Mouse (Mus musculus) adrenal gland, adult 18-20 months (tissue): ENCODE results near the gene Gm1553. TPM values are rescaled to one million over a fixed set of nuclear protein-coding genes. Genes with fewer than 3 reads are reported as not detected.

Experiments used
- DNase-seq, 2 experiments: peaks; one replicate each; pipeline ENCODE4 v3.0.0; 2021 to 2022; ENCODE audit warnings: low spot score in 2 of 2
- long read RNA-seq, 2 experiments: library from polyadenylated mRNA; stranded (forward); transcript quantifications; one replicate each; pipeline ENCODE4 v2.0.0; 2021
- total RNA-seq, 2 experiments: library from RNA; stranded (reverse); gene quantifications; 1 replicate in 1 of 2; 2 replicates in 1 of 2; pipeline ENCODE4 v1.2.3; 2021

The Gm1553 gene
- total RNA-seq, result not detected
- long read RNA-seq, experiment 1, result 0 reads
- long read RNA-seq, experiment 2, result 0 reads

DNA sequence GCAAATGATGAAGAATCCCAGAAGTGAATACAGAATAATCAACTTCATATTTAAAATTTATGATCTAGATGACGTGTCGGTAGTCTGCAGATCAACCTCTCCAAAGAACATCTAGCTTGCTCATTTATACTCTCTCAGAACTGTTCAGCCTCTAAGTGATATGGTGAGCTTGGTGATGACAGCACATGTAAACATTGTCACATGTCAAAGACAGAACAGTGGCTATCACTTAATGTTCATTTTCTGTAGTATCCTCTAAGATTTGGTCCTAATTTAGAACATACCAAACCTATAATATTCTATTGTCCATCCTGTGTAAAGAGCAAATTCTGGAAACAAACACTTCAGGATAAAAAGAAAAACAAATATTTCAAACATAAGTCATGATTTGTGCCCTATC lies at the start of gene Gm1553:
Gene Gm1553 (minus strand): TSS at position 101 of the 400 bp plus-strand sequence.
- no peak for DNase-seq

Other genes with a start within 250 kb of the Gm1553 start
- gene 4932415D10Rik, start 176.0 kb downstream of the Gm1553 start, total RNA-seq, result not detected
- 1 to 10 TPM; 2.2 to 3.1 TPM for gene Gm4924, start 138.4 kb downstream of the Gm1553 start, total RNA-seq
- gene 1190007I07Rik, start 130.6 kb upstream of the Gm1553 start, total RNA-seq, result 10 to 100 TPM; 21.1 to 21.9 TPM
- gene Tdg, start 137.2 kb upstream of the Gm1553 start, total RNA-seq, result 10 to 100 TPM; 19.8 to 25.3 TPM
- gene Glt8d2, start 198.0 kb upstream of the Gm1553 start, total RNA-seq, result 1 to 10 TPM; 2.0 to 2.6 TPM
- 10 to 100 TPM; 29.6 to 32.1 TPM for gene Hcfc2, start 203.5 kb upstream of the Gm1553 start, total RNA-seq